Mouse (Mus musculus) heart, adult 11 months (tissue): ENCODE data around the gene Msi2.

Source experiments
- DNase-seq: peaks from one replicate; pipeline ENCODE4 v3.0.0; 2022

The Msi2 gene

DNA sequence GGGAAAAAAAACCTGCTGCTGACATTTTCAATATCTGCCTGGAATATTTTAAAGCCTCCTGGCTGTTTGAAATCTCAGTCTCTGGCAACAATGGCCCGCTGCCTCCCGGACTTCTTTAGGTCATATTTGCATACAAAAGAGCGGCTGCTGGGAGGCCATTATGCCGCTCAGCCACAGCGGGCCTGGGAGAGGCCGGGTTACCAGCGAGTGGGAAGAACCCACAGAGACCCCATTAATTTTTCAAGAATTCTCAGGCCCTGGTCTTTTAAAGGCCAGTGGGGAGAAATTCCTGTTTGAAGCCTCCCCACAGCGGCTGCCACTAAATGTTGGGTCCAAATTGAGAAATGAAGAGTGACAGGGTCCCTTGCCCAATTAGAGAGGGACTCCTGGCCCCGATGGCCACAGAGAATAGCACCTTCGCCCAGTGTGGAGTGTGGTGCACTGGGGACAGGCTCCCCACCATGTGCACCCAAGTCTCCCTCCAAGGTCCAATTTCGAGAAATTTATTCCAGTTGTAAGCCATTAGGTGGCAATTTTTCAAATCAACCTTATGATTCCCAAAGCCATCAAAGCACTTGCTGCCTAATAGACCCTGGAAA, 183.9 kb downstream of the Msi2 start:
- DNase-seq: no peak

GRCm38 (mm10) chr11:88532016-88532415, 186.3 kb downstream of the Msi2 start:
- no peak for DNase-seq

GRCm38 (mm10) chr11:88530032-88530431, 188.3 kb downstream of the Msi2 start:
- no peak for DNase-seq

- peak; percentile 97 for DNase-seq
Measured at GRCm38 (mm10) chr11:88528522-88529101, 189.7 kb downstream of the Msi2 start.

GRCm38 (mm10) chr11:88526711-88527110, 191.6 kb downstream of the Msi2 start:
- DNase-seq: no peak

DNA sequence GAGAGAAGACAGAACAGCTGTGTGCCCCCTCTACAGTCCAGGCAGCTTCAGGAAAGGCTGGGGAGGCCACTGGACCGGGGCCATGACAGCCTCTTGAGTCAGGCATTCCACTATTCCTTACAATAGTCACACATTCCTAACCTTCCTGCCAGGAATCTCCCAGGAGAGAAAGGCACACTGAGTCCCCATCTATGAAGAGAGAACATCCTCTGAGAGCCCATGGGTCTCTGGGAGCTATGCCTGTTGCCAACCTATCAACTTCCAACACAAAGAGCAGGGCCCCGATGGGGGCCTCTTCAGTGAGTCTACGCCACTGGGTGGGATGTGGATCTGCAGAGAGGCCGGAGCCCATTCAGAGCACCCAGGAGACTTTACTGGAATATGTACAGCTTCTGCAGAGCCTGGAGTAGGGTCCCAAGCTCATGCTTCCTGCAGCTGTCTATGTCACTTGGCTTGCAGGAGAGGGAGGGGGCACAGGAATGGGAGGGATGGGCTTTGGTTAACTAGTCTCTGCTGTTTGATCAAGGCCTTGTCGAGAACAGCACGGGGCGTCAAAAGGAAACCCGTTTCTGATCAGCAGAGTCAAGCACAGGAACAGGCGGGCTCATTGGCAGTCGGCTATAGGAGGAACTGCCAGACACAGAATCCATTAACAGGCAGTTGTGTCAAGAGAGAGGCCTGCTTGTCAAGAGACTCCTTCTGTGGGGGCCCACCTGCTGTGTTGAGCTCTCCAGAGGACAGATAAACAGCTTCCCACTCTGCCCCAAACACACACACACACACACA, 193.3 kb downstream of the Msi2 start:
- peak; percentile 99 for DNase-seq

GRCm38 (mm10) chr11:88524437-88524789, 193.9 kb downstream of the Msi2 start:
- DNase-seq: no peak

DNA sequence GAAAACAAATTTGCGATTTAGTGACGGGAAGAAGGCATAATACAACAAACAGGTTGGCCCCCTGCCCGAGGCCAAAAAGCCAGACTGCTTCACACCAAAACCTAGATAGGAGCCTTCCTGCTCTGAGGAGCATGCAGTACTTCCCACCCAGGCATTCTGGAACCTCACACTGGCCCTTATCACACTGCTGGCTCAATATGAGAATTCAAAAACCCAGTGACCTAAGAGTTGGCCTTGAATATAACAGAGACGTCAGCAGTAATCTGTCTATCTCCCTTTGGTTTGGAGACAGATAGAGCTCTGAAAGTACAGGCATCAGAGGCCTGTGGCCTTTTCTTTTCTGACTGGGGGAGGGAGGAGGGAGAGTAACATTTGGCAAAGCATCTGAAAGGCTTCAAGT, 194.4 kb downstream of the Msi2 start:
- DNase-seq: peak; percentile 98

DNA sequence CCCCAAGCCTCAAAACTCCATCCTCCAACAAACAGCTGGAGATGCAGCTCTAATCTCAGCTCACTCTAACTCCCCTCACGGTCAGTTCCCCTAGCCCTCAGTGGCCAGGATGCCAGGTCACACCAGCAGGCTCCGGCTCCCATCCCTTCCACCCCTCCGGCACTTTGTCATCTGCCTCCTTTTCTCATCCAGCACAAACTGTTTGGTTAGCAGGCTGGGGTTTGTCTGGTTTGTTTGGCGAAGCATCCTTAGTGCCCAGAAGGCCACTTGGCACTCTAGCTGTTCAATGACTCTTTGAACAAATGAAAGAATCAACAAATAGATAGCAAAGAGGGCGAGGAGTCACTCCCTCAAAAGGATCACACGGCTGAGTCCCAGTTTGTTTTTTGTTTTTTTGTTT, 194.8 kb downstream of the Msi2 start:
- DNase-seq: peak; percentile 94

DNA sequence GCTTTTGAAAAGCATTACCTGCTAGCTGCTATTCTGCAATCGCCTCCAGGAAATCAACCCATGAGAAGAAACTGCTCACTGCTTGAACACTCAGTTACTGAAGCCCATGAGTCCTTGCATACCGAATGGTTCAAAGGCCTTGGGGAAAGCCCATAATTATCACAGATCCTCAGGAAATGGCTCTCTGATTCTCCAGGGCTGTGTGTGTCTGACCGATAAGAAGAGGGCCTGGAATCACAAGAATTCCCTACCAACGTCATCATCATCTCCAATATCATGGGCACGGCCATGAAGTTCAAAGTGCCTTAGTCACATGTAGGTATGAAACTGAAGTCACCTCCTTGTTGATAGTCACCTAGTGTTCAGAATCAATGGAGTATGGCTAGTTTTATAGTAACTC, 196.2 kb downstream of the Msi2 start:
- no peak for DNase-seq

GRCm38 (mm10) chr11:88520951-88521730, 197.2 kb downstream of the Msi2 start:
- no peak for DNase-seq

- no peak for DNase-seq
Measured at GRCm38 (mm10) chr11:88518361-88518760, 200.0 kb downstream of the Msi2 start.

GRCm38 (mm10) chr11:88516596-88517485, 201.5 kb downstream of the Msi2 start:
- DNase-seq: no peak

DNA sequence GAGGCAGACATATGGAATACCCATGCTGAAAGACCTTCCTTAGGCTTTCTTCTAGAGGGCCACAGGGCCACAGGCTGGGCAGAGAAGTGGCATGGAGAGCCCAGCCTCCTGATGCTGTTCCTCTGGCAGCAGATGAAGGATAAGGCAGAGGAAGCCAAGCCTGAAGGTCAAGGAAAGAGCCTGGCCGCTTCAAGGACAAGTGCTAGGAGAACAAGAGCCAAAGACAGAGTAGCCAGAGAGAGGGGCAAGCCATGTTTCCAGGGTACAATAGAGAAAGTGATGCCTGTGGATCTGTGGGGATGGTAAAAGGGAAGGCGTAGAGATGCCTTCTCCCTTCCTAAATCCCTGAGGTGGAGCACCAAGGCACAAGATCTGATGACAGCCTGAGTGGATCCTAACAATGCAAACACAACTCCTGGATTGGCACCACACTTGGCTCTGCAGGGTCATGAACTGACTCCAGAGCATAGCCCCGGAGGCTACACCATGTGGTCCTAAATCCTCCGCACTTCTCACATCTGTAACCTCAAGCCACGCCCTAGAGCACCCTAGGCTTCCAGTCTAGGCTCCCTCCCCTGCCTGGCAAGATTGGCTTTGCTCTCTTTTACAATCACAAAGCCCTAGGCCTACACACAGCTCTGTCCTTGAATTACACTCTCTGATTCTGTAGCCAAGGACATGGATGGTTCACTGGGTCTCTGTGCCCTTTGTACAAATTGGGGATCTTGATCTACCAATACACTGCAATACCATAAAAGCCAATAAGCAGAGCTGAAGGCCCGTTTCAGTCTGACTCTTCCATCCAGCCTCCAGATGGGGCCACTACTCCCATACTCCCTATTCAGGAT, 202.4 kb downstream of the Msi2 start:
- DNase-seq: no peak

GRCm38 (mm10) chr11:88515267-88515666, 203.0 kb downstream of the Msi2 start:
- DNase-seq: no peak

GRCm38 (mm10) chr11:88514151-88514926, 204.0 kb downstream of the Msi2 start:
- no peak for DNase-seq

- peak; percentile 96 for DNase-seq
Measured at GRCm38 (mm10) chr11:88512580-88512979, 205.7 kb downstream of the Msi2 start.

DNA sequence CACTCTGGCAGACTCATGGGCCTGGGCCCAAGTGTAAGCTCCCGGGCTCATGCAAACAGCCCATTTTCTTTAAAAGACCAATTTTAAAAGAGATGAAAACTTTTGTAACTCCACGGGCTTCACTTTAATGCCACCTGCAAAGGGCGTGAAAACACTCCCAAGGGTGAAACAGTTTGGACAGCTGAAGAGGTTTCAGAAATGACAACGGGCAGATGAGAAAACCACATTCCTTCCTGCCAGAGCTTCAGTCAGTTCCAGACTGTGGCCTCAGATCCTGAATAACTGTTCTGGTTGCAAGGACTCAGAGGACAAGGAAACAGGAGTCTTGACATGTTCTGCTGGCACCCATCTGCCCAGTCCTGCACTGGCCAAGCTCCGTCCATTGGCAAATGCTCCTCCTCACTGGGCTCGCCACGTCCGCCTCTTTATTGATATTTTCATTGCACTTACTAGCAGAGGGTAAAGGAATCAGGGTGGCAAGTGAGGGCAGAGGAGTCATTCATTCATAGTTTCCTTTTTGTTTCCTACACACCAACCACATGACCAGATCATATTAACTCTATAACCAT, 207.9 kb downstream of the Msi2 start:
- DNase-seq: no peak

GRCm38 (mm10) chr11:88509464-88509863, 208.8 kb downstream of the Msi2 start:
- DNase-seq: no peak

DNA sequence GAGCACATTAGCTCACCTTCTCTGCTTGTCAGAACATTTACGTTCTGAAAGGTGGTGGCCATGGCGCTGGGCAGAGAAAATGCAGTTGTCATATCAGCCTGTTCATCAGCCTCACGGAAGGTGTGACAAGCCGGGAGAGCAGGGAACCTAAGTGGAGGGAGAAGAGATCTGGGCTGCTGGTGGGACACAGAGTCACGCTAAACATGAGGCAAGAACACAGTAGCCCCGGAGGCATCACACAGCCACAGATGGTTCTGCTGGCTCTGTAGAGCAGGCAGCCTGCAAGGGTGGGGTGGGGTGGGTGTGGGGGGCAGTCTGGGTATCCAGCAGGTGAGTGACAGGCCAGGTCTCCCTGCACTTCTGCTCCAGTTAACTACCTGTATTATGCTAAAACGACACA, 210.2 kb downstream of the Msi2 start:
- DNase-seq: no peak
